Mouse (Mus musculus) heart, postnatal 4 days (tissue): Measurements from ENCODE around the gene Pnpla2. TPM values are rescaled to one million over a fixed set of nuclear protein-coding genes. Genes with fewer than 3 reads are reported as not detected.

Source experiments
- DNase-seq: peaks from one replicate; pipeline ENCODE4 v3.0.0; 2021
- total RNA-seq, 2 experiments: library from RNA; stranded (reverse); gene quantifications; 2 replicates each; pipeline ENCODE4 v1.2.3; 2021

The Pnpla2 gene
- total RNA-seq, 2 experiments from 2014 or later: 118 to 127 TPM

- peak; percentile 78 for DNase-seq
These were observed 13.7 kb downstream of the Pnpla2 start for GRCm38 (mm10) chr7:141468522-141469211.

GRCm38 (mm10) chr7:141469352-141469751 is 14.4 kb downstream of the Pnpla2 start:
- DNase-seq: no peak

- DNase-seq: peak; percentile 58
These were observed 15.1 kb downstream of the Pnpla2 start for GRCm38 (mm10) chr7:141469901-141470636.

- DNase-seq: no peak
These were observed 15.6 kb downstream of the Pnpla2 start for GRCm38 (mm10) chr7:141470637-141470944.

- DNase-seq: no peak
These were observed 16.2 kb downstream of the Pnpla2 start for GRCm38 (mm10) chr7:141471236-141471635.

- DNase-seq: no peak
These were observed 17.2 kb downstream of the Pnpla2 start for GRCm38 (mm10) chr7:141472226-141472625.

- DNase-seq: no peak
These were observed 17.8 kb downstream of the Pnpla2 start for GRCm38 (mm10) chr7:141472763-141473162.

GRCm38 (mm10) chr7:141474160-141474559 is 19.2 kb downstream of the Pnpla2 start:
- no peak for DNase-seq

- DNase-seq: peak; percentile 87
These were observed 20.2 kb downstream of the Pnpla2 start, which contains the start of the genes Polr2l and Tspan4 for GRCm38 (mm10) chr7:141475011-141475804. Gene Polr2l, minus strand, starts transcription at chr7:141475132. Gene Tspan4, plus strand, starts transcription at chr7:141475240.

GRCm38 (mm10) chr7:141475805-141476158 is 20.8 kb downstream of the Pnpla2 start:
- DNase-seq: no peak

GRCm38 (mm10) chr7:141476226-141476980 is 21.4 kb downstream of the Pnpla2 start:
- peak; percentile 89 for DNase-seq

GRCm38 (mm10) chr7:141476981-141477370 is 22.0 kb downstream of the Pnpla2 start:
- DNase-seq: no peak

GRCm38 (mm10) chr7:141477578-141478269 is 22.7 kb downstream of the Pnpla2 start:
- no peak for DNase-seq

- DNase-seq: no peak
These were observed 23.3 kb downstream of the Pnpla2 start for GRCm38 (mm10) chr7:141478270-141478748.

GRCm38 (mm10) chr7:141480842-141481497 is 26.0 kb downstream of the Pnpla2 start:
- DNase-seq: peak; percentile 80

- peak; percentile 73 for DNase-seq
These were observed 26.8 kb downstream of the Pnpla2 start for GRCm38 (mm10) chr7:141481498-141482401.

GRCm38 (mm10) chr7:141482531-141483024 is 27.6 kb downstream of the Pnpla2 start:
- no peak for DNase-seq

- DNase-seq: no peak
These were observed 28.2 kb downstream of the Pnpla2 start for GRCm38 (mm10) chr7:141483114-141483653.
